Mouse (Mus musculus) midbrain, embryonic 11.5 days (tissue): ENCODE measurements around the gene Cdh6. TPM values are rescaled to one million over a fixed set of nuclear protein-coding genes. Genes with fewer than 3 reads are reported as not detected.
A peak's percentile ranks its signal among the peaks of the same experiment; 100 is the strongest.

Experiments used
- ATAC-seq: fragments of 200-750 bp; cut with Nextera tagmentation; 2 replicates; pipeline ENCODE4 v1.8.0; 2017; ENCODE audit warnings: moderate TSS enrichment, moderate library complexity; ENCODE audit not compliant: low FRiP score
- DNase-seq: peaks from one replicate; pipeline ENCODE4 v3.0.0; 2015; ENCODE audit warnings: low spot score; ENCODE audit errors: missing footprints
- H3K27ac ChIP-seq: fragments of 300-500 bp; sonication (generic); 2 replicates; pipeline ENCODE4 v1.5.1; 2014; ENCODE audit warnings: low read depth, low read length
- H3K27me3 ChIP-seq: fragments of 300-500 bp; sonication (generic); 2 replicates; pipeline ENCODE4 v1.6.1; 2014; ENCODE audit warnings: mild to moderate bottlenecking, low read length, moderate library complexity, mixed read lengths; ENCODE audit not compliant: control insufficient read depth, insufficient read depth
- H3K36me3 ChIP-seq: fragments of 300-500 bp; sonication (generic); 2 replicates; pipeline ENCODE4 v1.6.1; 2014; ENCODE audit warnings: mild to moderate bottlenecking, low read length, moderate library complexity, mixed read lengths; ENCODE audit not compliant: control insufficient read depth, insufficient read depth
- H3K4me1 ChIP-seq: fragments of 300-500 bp; sonication (generic); 2 replicates; pipeline ENCODE4 v1.6.1; 2014; ENCODE audit warnings: low read length; ENCODE audit not compliant: control insufficient read depth, insufficient read depth
- H3K4me2 ChIP-seq: fragments of 300-500 bp; sonication (generic); 2 replicates; pipeline ENCODE4 v1.6.1; 2014; ENCODE audit warnings: mild to moderate bottlenecking, moderate library complexity
- H3K4me3 ChIP-seq: fragments of 300-500 bp; sonication (generic); 2 replicates; pipeline ENCODE4 v1.5.1; 2014; ENCODE audit warnings: low read depth, low read length
- H3K9ac ChIP-seq: fragments of 300-500 bp; sonication (generic); 2 replicates; pipeline ENCODE4 v1.6.1; 2014; ENCODE audit warnings: low read length
- H3K9me3 ChIP-seq: fragments of 300-500 bp; sonication (generic); 2 replicates; pipeline ENCODE4 v1.6.1; 2016; ENCODE audit warnings: low read length; ENCODE audit not compliant: control insufficient read depth
- WGBS: fragments of 180-500 bp; shearing (Covaris S2); extraction: QIAGEN DNeasy Blood & Tissue Kit; methylation state at CpG from one replicate; pipeline ENCODE4 v1.1.7; 2014; 5-methylcytosine and 5-hydroxymethylcytosine counted together
- polyA plus RNA-seq: library from polyadenylated mRNA; unstranded; fragments of >200 nt; fragmentation: Nextera tagmentation; extraction: Ambion mirVana; gene quantifications from 2 replicates; pipeline ENCODE4 v1.2.1, GENCODE M21; 2014

The Cdh6 gene
- polyA plus RNA-seq, 1 experiment from 2014 or later = 7.4 TPM

DNA sequence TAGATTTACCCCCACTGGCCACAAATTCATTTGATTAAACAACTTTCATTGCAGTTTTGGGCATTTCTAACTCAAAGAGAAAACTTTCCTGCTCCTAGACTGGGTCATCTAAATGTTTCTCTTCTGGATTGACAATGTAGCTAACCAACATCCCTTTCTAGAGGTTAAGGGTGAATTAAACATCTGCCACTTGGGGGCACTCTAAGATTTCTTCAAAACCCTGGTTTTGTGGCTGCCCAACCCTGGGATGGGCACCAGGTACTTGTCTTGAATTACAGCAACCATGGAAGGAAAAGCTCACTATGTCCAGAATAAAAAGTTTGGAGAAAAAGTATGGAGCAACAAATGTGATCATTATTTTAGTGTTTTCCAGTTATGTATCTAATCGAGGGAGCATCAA, 39.4 kb downstream of the Cdh6 start:
- no peak overlapping the region for H3K4me2 ChIP-seq
- 71% methylated on average over 1 of the region's 1 CpGs for WGBS
- peak; percentile 85 for DNase-seq

DNA sequence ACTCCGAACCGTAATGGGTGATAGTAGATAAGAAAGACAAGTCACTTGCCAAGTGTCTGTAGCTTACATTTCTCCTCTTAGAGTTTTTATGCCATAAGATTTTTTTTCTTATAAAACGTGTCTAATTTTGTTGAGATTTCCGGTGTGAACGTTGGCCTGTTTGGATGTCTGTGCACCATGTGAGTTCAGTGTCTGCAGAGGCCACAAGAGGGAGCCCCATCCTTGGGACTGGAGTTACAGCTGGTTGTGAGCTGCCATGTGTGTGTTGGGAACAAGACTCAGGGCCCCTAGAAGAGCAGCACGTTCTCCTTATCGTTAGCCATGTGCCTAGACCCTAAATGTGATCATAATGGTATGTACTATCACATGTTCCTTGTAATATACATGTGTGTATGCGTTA, 40.1 kb downstream of the Cdh6 start:
- ATAC-seq = no peak
- H3K4me2 ChIP-seq = no peak overlapping the region
- no peak for DNase-seq
- no peak overlapping the region for H3K27ac ChIP-seq
- no peaks in the 10 kb centered on the region for H3K4me1 ChIP-seq
- H3K9ac ChIP-seq = no peak overlapping the region
- no peaks in the 10 kb centered on the region for H3K36me3 ChIP-seq
- no peak overlapping the region for H3K4me3 ChIP-seq
- WGBS = 94% methylated on average over 8 of the region's 8 CpGs
- no peaks in the 10 kb centered on the region for H3K9me3 ChIP-seq
- H3K27me3 ChIP-seq = no peaks in the 10 kb centered on the region

More for the DNA sequence above, 39.4 kb downstream of the Cdh6 start:
- H3K4me3 ChIP-seq = no peak overlapping the region
- no peaks in the 10 kb centered on the region for H3K4me1 ChIP-seq
- no peaks in the 10 kb centered on the region for H3K27me3 ChIP-seq
- no peaks in the 10 kb centered on the region for H3K9me3 ChIP-seq
- H3K27ac ChIP-seq = no peak overlapping the region
- peak; percentile 40; the same call in 1 of the 2 replicates for ATAC-seq
- H3K9ac ChIP-seq = no peak overlapping the region
- H3K36me3 ChIP-seq = no peaks in the 10 kb centered on the region

DNA sequence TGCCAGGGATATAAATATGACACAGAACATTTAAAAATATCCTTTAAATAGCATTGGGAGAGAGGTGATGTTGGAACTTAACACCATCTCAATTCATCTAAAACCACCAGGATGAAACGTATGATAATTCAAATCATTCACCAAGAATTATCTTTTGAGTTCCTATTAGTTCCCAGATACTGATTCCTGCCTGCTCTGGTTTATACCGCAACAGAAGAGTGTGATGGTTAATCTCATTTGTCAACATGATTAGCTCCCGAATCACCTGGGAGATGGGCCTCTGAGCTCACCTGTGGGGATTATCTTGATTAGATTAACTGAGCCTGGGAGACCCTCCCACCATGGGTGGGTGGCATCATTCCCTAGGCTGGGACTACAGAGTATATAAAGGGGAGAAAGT, 41.0 kb downstream of the Cdh6 start:
- Histone ChIP-seq H3K27ac (no peak overlapping the region), H3K4me3 (no peak overlapping the region), H3K4me2 (no peak overlapping the region), H3K27me3 (no peaks in the 10 kb centered on the region), H3K4me1 (no peaks in the 10 kb centered on the region), H3K36me3 (no peaks in the 10 kb centered on the region), H3K9ac (no peak overlapping the region), H3K9me3 (no peaks in the 10 kb centered on the region)
- 90% methylated on average over 3 of the region's 3 CpGs for WGBS
- DNase-seq (no peak), ATAC-seq (no peak)

DNA sequence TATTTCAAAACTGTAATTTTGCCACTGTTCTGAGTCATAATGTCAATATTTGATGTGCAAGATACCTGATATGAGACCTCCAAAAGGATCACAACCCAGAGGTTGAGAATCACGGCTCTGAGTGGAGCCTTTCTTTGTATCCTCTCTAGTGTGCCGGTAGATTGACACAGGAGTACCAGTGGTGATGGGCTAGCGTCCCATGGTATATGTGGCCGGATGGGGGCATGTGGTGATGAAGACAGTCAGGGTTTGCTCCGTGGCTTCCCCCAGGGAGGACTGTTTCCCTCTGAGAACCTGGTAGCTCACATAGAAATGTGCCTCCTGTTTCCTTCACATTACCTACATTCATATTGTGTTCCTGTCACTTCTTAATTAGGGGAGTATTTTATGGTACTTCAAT, 43.2 kb downstream of the Cdh6 start:
- 85% methylated on average over 5 of the region's 5 CpGs for whole genome bisulfite sequencing
- no peaks in the 10 kb centered on the region for H3K27me3 ChIP-seq
- no peak overlapping the region for H3K4me3 ChIP-seq
- H3K36me3 ChIP-seq = no peaks in the 10 kb centered on the region
- no peak for DNase-seq
- no peaks in the 10 kb centered on the region for H3K4me1 ChIP-seq
- H3K4me2 ChIP-seq = no peak overlapping the region
- no peak for ATAC-seq
- H3K9me3 ChIP-seq = no peaks in the 10 kb centered on the region
- H3K27ac ChIP-seq = no peak overlapping the region
- no peak overlapping the region for H3K9ac ChIP-seq

DNA sequence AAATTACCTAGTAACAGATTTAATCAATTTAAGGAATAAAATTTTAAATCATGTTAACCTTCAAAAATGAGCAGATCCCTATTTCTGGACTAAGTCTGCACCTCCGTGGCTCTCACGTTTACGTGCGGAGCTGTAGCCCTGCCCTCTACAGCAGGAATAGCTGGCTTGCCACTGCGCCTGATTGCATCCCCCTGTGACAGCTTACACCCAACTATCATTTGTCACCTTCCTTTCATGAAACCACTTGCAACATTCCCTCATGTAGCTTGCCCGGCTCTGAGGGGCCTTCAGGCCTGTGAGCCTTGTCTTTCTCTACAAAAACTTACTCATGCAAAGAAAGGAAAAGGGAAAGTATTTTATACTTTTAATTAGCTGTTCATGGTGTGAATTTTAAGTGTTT, 73.1 kb downstream of the Cdh6 start:
- no peak overlapping the region for H3K4me3 ChIP-seq
- no peaks in the 10 kb centered on the region for H3K27me3 ChIP-seq
- H3K27ac ChIP-seq = no peak overlapping the region
- no peaks in the 10 kb centered on the region for H3K9me3 ChIP-seq
- no peaks in the 10 kb centered on the region for H3K36me3 ChIP-seq
- 0 out of 2 replicates have a peak, but pooled peaks cover 3% of the 10 kb centered on the region for H3K4me1 ChIP-seq
- WGBS = 86% methylated on average over 6 of the region's 6 CpGs
- H3K9ac ChIP-seq = no peak overlapping the region
- DNase-seq (no peak), ATAC-seq (no peak)
- H3K4me2 ChIP-seq = no peak overlapping the region

DNA sequence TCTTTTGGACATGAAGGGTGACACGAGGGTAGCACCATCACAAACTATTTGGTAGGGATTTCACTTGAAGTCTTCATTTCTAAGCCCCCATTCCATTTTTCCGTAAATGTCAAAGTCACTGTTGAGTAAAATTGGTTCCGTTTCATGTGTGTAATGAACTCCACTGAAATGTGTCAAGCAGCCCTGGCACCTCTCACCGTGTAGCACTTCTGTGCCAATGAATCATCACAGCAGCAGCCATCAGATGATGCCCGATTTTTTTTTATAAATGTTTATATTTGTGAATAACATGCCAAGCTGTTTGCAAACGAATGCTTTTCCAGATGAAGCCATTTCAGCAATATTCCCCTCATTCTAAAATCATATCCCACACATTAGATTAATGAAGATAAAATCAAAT, 75.6 kb downstream of the Cdh6 start:
- 89% methylated on average over 6 of the region's 6 CpGs for WGBS
- H3K36me3 ChIP-seq = no peaks in the 10 kb centered on the region
- H3K4me1 ChIP-seq = 0 out of 2 replicates have a peak, but pooled peaks cover 8% of the 10 kb centered on the region
- ATAC-seq = no peak
- H3K27ac ChIP-seq = no peak overlapping the region
- DNase-seq = no peak
- H3K4me2 ChIP-seq = no peak overlapping the region
- no peak overlapping the region for H3K4me3 ChIP-seq
- no peaks in the 10 kb centered on the region for H3K27me3 ChIP-seq
- no peaks in the 10 kb centered on the region for H3K9me3 ChIP-seq
- H3K9ac ChIP-seq = no peak overlapping the region

DNA sequence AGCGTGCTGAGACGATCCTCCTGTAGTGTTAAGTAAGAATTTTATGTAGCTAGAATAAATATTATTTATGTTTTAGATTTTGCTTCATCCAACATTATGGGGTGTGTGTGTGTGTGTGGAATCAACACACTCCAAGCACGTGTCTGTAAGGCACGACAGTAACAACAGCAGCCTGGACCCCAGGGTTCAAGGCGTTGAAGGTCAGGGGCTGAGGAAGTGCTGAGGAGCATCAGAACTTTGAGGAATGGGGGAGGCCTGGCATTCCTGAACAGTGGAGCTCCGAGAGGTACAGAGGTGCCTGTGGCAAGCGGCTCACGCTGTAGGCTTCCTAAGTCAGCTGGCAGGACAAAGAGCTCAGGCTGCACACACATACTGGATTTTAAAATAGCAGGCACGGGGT, 78.1 kb downstream of the Cdh6 start:
- no peak overlapping the region for H3K4me3 ChIP-seq
- no peak overlapping the region for H3K9ac ChIP-seq
- WGBS = 64% methylated on average over 9 of the region's 9 CpGs
- no peak overlapping the region for H3K4me2 ChIP-seq
- DNase-seq = peak; percentile 80
- no peaks in the 10 kb centered on the region for H3K9me3 ChIP-seq
- no peaks in the 10 kb centered on the region for H3K27me3 ChIP-seq
- no peak for ATAC-seq
- H3K36me3 ChIP-seq = no peaks in the 10 kb centered on the region
- no peak overlapping the region for H3K27ac ChIP-seq
- H3K4me1 ChIP-seq = 0 out of 2 replicates have a peak, but pooled peaks cover 8% of the 10 kb centered on the region

DNA sequence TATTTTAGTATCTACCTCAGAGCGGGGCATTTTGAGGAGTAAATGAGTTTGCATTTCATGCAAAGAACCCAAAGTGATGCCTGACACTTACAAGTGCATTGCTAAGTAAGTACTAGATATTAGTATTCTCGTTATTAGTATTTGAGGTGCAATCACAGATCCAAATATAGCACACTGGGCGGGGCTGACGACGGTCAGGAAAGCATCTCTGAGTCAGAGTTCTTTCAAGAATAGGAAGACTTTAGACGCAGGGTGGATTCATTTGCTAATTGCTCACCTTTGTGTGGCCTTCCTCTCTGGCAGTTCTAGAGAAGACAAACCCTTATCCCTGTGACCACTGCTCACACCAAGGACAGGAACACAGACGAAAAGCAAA, 78.6 kb downstream of the Cdh6 start:
- H3K4me1 ChIP-seq = 0 out of 2 replicates have a peak, but pooled peaks cover 8% of the 10 kb centered on the region
- WGBS = 67% methylated on average over 7 of the region's 7 CpGs
- ATAC-seq = no peak
- no peak overlapping the region for H3K4me3 ChIP-seq
- no peak overlapping the region for H3K9ac ChIP-seq
- DNase-seq = peak; percentile 74
- H3K27ac ChIP-seq = no peak overlapping the region
- no peaks in the 10 kb centered on the region for H3K36me3 ChIP-seq
- H3K9me3 ChIP-seq = no peaks in the 10 kb centered on the region
- no peak overlapping the region for H3K4me2 ChIP-seq
- no peaks in the 10 kb centered on the region for H3K27me3 ChIP-seq

DNA sequence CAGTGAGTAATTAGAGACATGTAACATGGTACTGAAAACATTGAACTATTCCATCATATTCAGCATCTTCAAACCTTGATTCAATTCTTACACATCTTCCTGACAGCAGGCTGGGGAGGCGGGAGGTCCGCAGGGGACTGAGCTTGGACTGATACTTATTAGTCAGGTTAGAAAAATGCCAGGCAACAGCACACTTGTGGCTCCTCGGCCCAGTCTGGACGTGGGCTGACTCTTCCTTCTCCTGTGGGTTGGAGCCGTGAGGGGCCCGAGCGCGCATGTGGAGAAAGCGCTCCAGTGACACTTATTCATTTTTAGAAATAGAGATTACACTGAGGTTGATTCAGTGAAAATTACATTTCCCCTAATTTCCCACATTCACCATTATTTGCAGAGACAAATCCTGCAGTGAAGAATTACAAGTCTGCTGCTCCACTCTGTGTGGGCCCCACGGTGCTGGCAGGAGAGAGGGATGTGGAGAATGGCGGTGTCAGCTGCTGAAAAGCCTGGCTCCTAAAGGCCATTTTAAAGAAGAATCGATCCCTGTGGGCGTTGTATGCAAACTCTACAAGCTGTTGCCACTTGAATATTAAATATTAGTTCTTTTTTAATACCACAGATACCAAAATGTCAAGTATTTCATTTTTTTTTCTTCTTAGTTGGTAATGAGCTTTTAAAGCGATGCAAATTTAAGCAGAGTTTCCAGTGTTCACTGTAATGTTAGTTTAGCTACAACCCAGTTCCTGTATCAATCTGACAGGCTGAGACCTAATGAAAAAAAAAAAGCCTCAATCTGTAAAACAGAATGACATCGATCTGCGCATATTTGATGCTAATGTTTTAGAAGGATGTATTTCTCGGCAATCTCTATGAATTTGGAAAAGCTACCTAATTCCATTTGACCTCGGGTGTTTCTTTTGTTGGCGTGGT, 79.3 kb downstream of the Cdh6 start:
- H3K9me3 ChIP-seq = no peaks in the 10 kb centered on the region
- H3K4me3 ChIP-seq = no peak overlapping the region
- no peak overlapping the region for H3K4me2 ChIP-seq
- ATAC-seq = peak; percentile 68
- DNase-seq = peak; percentile 66
- WGBS = 75% methylated on average over 19 of the region's 19 CpGs
- H3K36me3 ChIP-seq = no peaks in the 10 kb centered on the region
- H3K27ac ChIP-seq = no peak overlapping the region
- no peaks in the 10 kb centered on the region for H3K27me3 ChIP-seq
- H3K9ac ChIP-seq = no peak overlapping the region
- H3K4me1 ChIP-seq = 0 out of 2 replicates have a peak, but pooled peaks cover 8% of the 10 kb centered on the region
